Mouse (Mus musculus) cerebellum, postnatal 14 days (tissue): ENCODE data around the gene Oxtr.

Experiments
- DNase-seq, 2 experiments: peaks; one replicate each; pipeline ENCODE4 v3.0.0; 2021; ENCODE audit warnings: mixed read lengths in 2 of 2

Oxtr gene

DNA sequence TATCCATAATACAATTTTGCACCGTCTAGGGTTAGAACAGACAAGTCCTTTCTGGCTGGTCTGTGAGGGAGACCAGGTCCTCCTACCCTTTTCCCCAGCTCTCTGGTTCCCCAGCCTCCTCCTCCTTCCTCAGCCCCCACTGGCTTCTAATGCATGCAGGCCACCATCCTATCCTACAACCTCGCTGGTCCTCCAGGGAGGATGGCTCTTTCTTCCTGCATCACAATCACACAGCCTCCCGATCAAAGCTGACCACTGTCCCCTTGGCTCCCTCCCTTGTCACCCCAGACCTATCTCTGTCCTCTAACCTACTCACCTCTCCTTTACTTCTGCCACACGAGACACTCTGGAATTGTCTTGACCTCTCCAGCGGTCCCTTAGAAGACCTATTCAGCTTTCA, 1.8 kb downstream of the Oxtr start:
- DNase-seq, result no peak

DNA sequence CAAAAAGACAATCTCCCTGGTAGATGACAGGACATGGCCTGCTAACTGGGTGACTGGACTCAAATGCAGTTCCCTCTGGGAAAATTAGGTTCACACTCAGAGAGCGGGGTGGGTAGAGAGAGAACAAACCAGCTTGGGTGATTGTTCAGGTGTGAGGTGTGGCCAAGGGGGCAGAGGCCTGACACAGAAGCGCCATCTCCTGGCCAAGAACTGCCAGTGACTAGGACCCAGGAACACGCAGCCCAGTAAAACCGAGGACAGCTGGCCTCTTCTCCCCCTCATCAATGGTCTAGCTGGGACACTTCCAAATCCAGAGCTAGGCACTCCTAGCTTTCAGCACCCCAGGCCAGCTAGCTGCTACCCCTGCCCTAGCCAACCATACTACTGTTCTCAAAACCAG, 5.4 kb downstream of the Oxtr start:
- peak; percentile 67 to 77 for DNase-seq

DNA sequence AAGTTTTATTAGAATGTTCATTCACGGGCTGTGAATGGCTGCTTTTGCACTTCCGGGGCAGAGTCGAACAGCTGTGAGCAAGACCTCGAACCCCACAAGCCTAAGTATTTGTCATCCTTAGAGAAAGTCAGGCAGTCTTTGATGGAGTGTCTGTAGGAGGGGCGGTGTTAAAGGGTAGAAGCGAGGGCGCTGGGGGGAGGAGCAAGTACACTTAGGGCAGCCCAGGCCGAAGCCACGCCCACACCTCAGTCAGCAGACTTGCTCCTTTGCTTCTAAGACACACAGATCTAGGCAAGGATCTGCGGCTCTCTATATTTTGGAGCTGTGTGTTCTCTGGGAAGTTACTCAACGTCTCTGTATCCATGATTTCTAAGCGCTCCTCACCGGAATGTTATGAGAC, 9.9 kb downstream of the Oxtr start:
- no peak for DNase-seq

DNA sequence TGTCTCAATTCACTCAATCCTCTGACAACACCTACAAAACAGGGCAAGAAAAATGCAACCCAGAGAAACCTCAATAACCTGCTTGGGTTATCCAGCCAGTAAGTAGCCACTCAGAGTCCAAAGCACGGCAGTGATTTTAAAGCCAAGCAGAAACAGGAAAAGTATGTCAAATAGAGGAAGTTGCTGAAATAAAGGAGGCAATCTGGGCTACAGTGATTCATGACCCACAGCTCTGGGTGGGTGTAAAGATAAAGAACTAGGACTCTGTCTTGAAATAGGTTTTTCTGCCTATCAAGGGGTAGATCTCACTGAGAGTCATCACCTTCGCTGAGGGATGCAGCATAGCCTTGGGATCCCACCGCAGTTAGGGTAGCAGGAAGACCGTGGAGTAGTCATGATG, 18.1 kb downstream of the Oxtr start:
- no peak for DNase-seq

DNA sequence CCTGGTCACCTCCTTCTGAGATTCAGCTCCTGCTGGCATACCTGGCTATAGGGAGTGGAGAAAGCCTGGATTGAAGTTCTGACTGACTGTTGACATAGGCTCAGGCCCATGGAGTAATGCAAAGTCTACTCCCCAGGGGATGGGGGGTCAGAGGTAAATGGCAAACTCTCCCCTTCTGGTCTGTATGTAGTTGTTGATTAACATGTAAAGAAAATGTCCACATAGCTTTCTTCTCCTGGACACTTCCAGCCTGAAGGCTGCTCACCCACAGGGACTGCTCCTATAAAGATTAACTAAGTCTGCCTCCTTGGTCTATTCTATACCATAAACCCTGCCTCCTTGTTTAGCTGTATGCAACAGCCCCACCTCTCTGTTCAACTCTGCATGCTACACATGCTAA, 23.7 kb downstream of the Oxtr start:
- DNase-seq, result no peak

DNA sequence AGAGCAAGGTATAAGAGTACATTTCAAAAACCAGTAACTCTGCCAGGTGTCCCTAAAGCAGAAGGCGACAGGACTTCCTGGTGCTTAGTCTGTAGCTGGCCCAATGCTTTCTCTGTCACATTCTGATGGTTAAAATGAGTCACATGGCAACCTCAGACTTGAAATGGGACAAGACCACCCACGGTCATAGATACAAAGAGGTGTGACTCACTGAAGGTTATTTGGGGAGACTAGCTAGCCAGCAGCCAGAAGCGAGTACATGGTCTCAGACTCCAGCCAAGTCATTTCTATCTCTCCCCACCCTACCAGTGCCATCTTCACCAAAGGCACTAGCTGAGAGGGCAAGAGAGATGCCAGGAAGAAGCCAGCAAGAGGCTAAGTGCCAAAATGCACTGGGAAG, 24.3 kb downstream of the Oxtr start:
- peak in 1 of 2 experiments; percentile 24 for DNase-seq

DNA sequence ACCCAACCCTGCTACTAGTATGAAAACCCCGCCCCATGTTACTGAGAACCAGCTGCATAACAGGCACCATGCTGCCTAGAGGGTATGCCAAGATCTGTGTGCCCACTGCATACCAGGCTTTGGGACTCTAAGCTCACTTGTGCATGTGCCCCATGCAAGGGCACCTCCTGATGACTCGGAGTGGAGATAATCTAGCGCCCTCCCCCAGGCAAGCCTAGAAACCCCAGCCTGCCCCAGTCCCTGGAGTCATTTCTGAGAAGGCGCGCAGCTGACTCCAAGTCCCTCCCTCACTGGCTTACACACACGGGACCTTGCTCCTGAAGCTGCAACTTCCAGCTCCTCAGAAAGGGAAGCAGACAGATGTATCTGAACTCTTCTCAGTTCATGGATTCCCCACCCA, 26.4 kb downstream of the Oxtr start:
- DNase-seq, result no peak

DNA sequence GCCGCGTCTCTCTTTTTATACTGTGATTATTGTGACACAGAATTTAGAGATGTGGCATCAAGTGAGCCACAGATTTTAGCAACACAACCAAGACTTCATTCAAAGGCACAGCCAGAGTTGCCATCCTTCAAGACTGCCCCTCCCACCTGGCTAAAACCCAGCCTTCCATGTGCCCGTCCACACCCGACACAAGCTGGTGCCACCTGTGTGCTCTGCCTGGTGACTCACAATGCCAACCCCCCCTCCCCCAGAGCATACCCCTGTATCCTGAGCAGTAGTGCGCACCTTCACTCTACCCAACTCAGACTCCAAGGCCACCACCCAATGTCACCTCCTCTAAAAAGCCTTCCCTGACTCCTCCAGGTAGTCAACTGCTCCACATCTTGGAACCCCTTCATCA, 28.3 kb downstream of the Oxtr start:
- no peak for DNase-seq

DNA sequence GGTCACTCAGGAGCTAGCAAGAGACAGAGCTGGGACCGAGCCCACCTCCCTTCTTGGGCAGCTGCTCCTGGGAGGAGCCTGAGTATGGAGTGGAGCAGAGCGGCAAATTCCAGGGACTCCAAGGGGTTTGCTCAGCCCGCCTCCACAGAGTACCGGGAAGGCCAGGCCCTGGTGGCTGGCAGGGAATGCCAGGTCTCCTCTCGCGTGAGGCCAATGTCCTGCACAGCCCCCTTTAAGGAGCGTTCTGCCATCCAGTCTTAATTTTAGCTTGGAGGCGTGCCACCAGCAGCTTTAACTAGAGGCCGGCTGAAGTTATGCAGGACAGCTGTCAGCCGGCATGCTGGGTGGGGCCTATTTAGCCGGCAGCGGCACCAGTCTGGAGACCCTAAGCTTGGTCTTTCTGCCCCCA, 30.4 kb downstream of the Oxtr start, which contains the start of gene Cav3:
TSS of gene Cav3 (plus strand) at position 165 of the 409 bp plus-strand sequence.
- peak; percentile 21 to 32 for DNase-seq

DNA sequence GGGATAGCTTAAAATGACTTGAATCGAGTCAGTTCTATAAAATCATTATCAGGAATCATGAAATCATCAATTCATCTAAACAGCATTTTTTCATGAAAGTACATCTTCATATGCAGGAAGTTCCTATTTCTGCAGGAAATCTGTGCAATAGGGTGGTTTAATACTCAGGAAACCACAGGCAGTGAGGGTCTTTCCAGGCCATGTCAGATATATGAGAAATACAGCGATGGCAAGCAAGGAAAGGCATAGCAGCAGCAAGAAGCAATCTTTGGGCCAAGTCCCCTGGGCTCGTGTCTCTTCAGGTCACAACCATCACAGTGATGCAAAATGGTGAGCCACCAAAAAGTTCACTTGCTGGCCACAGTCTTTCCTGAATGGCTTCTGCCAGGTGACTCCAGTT, 44.1 kb downstream of the Oxtr start:
- DNase-seq, result no peak

DNA sequence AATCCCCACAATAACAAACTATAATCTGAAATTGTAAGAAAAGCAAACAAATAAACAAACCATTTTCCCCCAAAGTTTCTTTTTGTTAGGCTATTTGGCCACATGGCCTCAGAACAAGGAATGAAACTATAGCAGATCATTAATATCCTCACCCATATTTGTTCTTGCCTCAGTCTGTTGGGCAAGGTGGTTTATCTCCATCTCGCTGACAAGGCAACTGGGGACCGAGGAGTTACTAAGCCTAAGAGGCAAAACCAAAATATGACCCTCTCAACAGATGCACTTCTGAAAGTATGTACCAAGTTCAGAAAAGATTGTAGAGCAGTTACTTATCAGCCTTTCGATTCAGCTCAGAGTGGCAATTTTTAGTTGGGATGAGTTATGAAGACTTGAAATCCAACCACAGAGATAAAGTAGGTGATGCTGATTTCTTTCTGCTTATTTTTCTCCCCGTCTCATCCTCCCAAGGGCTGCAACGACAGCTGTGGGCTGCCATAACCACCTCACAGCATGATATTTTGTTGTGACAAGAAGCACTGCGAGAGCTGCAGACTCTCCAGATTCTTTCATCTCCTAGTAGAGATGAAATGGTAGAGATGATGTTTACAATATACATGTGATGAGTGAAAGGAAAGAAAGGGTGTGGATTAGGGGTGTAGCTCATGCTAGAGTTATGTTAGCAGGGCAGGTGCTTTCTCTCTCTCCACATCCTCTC, 63.6 kb downstream of the Oxtr start:
- DNase-seq, result no peak

DNA sequence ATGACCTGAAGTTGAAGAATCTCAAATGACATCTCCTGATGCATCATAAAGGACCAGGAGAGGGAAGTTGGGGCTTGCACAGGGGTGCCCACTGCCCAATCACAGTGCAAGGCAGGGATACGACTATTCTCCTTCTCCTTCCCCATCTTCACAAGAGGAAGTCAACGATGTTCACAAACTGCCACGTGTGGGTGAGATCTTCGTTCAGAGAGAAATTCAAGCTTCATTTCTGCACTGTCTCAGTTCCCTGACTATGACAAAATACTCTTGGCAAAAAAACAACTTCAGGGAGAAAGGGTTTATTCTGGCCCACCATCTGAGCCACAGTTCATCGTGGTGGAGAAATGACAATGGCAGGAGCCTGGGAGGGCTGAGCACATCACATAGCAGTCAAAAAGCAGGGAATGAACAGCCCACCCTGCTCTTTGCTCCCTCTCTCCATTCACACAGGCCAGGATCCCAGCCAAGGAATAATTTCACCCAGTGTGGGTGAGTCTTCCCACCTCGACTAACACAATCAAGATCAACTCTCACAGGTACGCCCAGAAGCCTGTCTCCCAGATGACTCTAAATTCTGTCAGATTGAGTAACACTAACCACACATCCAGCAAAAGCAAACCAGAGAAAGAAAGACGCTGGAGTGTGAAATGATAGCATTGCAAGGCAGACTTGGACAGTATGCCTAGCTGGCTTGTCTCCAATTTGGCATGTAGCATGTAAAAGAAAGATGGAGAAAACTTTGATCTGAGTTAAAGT, 65.8 kb downstream of the Oxtr start:
- DNase-seq, result peak in 1 of 2 experiments; percentile 12
